Mouse (Mus musculus): ENCODE data around the gene Ghrh. TPM values are rescaled to one million over a fixed set of nuclear protein-coding genes. Genes with fewer than 3 reads are reported as not detected.

Gene Ghrh
- polyA plus RNA-seq, 1 experiment from 2014 or later = not detected

DNA sequence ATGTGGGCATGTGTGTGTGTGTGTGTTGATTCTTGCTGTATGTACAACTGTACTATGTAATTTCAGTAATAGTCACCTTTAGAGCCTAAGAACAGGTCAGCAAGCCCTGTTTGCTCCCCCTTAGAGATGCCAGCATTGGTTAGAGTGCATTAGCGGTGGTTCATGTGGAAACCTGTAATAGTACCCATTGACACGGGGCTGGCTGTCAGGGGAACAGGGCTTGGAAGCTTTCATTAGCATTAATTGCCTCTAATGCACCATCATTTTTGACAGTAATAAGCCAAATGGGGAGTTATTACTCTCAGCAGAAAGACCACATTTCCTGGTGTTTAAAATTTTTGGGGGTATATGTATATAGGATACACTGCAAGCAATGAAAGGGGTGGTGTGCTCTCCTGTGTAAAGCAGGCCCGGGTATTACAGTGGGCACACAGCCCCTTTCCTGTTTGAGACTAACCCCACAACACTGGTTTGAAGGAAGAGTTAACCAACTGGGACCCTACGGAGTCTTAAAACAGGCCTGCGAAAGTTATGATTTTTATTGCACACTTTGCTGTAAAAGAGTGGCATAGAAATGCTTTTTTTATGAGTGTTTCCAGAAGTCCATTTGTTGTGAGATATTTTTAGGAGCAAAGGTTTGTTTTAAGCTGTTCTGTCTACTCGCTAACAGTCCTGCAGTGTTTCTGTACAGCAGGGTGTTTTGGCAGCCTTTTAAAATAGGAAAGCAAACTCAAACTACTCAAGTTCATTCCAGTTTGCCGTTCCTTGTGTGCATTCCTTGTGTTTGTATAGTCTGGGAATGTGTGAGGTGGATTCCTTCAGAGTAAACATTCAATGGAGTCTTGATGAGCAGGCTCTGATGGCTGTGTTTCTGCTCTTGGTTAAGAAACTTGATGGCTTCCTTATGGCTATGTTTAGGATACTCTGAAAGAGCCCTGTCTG is 40.9 kb downstream of the Ghrh start:
- H3K9ac ChIP-seq (ENCODE audit: low read length) = no peak overlapping the region
- peaks cover 27% of the 10 kb centered on the region for H3K36me3 ChIP-seq (ENCODE audit: control insufficient read depth, insufficient read depth)
- H3K9me3 ChIP-seq (replicated peaks; ENCODE audit: control insufficient read depth, low read length) = no peaks in the 10 kb centered on the region
- ATAC-seq (replicated peaks; ENCODE audit: extremely low read depth, insufficient read depth, low FRiP score) = no peak
- no peak overlapping the region for H3K4me2 ChIP-seq (ENCODE audit: low read depth, low read length)
- H3K4me3 ChIP-seq (ENCODE audit: low read length) = no peak overlapping the region
- H3K27me3 ChIP-seq (ENCODE audit: control insufficient read depth, insufficient read depth, low read length) = no peaks in the 10 kb centered on the region
- no peaks in the 10 kb centered on the region; the same call in 1 of the 2 replicates for H3K4me1 ChIP-seq (ENCODE audit: control insufficient read depth, insufficient read depth, low read length)
- WGBS = 76% methylated on average over 7 of the region's 7 CpGs
- H3K27ac ChIP-seq (ENCODE audit: low read length) = 0 out of 2 replicates have a peak overlapping the region, but pooled peaks have one; percentile 8

DNA sequence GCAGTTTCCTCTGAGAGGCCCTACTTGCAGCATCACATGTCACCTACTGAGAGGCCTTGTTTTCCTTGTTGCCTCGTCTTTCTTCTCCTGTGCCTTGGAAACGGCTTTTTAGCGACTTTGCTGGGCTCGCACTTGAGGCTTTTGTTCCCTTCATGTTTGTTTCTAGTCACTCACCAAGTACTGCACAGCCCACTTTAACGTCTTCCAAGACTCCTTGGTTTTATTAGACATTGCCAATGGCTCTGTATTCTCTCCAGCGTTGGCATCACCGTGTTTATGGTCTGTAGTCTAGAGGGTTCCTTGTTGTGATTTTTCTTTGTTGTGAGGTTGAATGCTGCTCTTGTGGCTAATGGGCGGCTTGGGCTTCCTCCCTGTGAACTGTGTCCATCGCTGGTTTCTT is 44.2 kb downstream of the Ghrh start:
- Histone ChIP-seq H3K27ac (ENCODE audit: low read length) (no peak overlapping the region), H3K9ac (ENCODE audit: low read length) (no peak overlapping the region), H3K36me3 (ENCODE audit: control insufficient read depth, insufficient read depth) (peaks cover 49% of the 10 kb centered on the region), H3K27me3 (ENCODE audit: control insufficient read depth, insufficient read depth, low read length) (no peaks in the 10 kb centered on the region), H3K4me2 (ENCODE audit: low read depth, low read length) (no peak overlapping the region), H3K9me3 (replicated peaks; ENCODE audit: control insufficient read depth, low read length) (no peaks in the 10 kb centered on the region), H3K4me1 (ENCODE audit: control insufficient read depth, insufficient read depth, low read length) (no peaks in the 10 kb centered on the region), H3K4me3 (ENCODE audit: low read length) (no peak overlapping the region)
- no peak for ATAC-seq (replicated peaks; ENCODE audit: extremely low read depth, insufficient read depth, low FRiP score)
- 80% methylated on average over 9 of the region's 9 CpGs for WGBS

DNA sequence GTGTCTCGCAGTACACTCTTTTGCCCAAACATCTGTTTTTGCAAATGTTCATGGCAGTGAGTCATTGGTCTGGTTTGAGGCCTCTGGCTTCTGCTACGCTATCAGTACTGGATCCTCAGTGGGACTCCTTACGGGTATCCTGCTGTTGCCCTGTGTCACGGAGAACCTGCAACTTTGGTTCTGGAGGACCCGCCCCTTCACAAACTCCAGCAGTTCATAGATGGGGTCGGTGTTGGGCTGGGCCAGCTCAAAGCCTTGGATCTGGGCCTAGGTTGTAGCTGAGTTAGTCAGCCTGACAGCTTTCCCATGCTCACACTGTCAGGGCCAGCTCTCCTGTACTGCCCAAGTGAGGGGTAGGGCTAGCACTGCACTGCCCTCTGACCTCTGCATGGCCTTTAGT is 47.3 kb downstream of the Ghrh start:
- Histone ChIP-seq H3K36me3 (ENCODE audit: control insufficient read depth, insufficient read depth) (peaks cover 67% of the 10 kb centered on the region), H3K9me3 (replicated peaks; ENCODE audit: control insufficient read depth, low read length) (no peaks in the 10 kb centered on the region), H3K9ac (ENCODE audit: low read length) (no peak overlapping the region), H3K4me1 (ENCODE audit: control insufficient read depth, insufficient read depth, low read length) (no peaks in the 10 kb centered on the region), H3K27me3 (ENCODE audit: control insufficient read depth, insufficient read depth, low read length) (no peaks in the 10 kb centered on the region), H3K4me3 (ENCODE audit: low read length) (no peak overlapping the region), H3K27ac (ENCODE audit: low read length) (no peak overlapping the region), H3K4me2 (ENCODE audit: low read depth, low read length) (no peak overlapping the region)
- 84% methylated on average over 6 of the region's 6 CpGs for WGBS
- ATAC-seq (replicated peaks; ENCODE audit: extremely low read depth, insufficient read depth, low FRiP score) = no peak

DNA sequence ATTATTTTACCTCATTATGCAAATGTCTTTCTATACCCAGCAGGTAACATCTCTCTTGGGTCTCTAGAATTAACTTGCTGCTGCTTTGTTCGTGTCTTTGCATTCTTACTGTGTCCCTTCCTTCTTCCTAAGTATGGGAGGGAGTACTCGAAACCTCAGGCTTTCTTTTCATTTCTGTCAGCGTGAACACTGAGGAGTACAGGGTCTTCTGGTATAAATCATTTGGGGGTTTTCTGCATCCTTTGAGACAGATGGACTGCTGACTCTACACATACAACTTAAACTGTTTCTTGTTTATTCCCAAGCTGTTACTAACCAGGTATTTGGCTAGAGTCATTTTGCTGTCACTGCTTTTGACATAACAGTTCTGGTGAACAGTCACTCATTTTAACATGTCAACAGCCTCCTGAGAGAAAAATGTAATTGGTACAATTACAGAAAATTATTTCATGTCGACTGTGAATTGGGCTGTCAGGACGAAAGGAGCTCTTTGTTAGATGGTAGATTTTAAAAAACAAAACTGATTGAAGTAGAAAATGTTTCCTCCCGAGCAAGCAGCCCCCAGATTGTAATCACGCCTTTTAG is 51.1 kb downstream of the Ghrh start:
- Histone ChIP-seq H3K4me3 (ENCODE audit: low read length) (no peak overlapping the region), H3K9ac (ENCODE audit: low read length) (no peak overlapping the region), H3K4me1 (ENCODE audit: control insufficient read depth, insufficient read depth, low read length) (no peaks in the 10 kb centered on the region), H3K27me3 (ENCODE audit: control insufficient read depth, insufficient read depth, low read length) (no peaks in the 10 kb centered on the region), H3K4me2 (ENCODE audit: low read depth, low read length) (no peak overlapping the region), H3K9me3 (replicated peaks; ENCODE audit: control insufficient read depth, low read length) (no peaks in the 10 kb centered on the region), H3K27ac (ENCODE audit: low read length) (no peak overlapping the region), H3K36me3 (ENCODE audit: control insufficient read depth, insufficient read depth) (peaks cover 62% of the 10 kb centered on the region)
- no peak for ATAC-seq (replicated peaks; ENCODE audit: extremely low read depth, insufficient read depth, low FRiP score)
- WGBS = 84% methylated on average over 7 of the region's 7 CpGs

DNA sequence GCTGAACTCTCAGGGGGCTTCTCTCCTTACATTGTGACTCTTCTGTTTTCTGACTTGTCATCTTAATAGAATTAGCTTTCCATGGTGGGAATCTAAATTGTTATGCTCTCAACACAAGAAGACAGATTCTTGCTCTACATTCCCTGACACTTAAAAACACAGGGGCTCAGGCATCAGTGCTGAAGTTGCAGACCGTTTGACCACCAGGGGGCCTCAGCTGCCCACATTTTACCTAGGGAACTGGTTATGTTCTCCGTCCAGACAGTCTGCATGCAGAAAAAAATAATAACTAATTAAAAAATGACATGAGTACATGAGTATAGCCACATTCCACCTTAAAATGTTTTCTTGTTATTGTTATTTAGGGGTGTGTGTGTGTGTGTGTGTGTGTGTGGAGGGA is 55.2 kb downstream of the Ghrh start:
- whole genome bisulfite sequencing = 20% methylated on average over 2 of the region's 2 CpGs
- H3K9me3 ChIP-seq (replicated peaks; ENCODE audit: control insufficient read depth, low read length) = no peaks in the 10 kb centered on the region
- H3K4me2 ChIP-seq (ENCODE audit: low read depth, low read length) = no peak overlapping the region
- H3K27me3 ChIP-seq (ENCODE audit: control insufficient read depth, insufficient read depth, low read length) = no peaks in the 10 kb centered on the region
- H3K36me3 ChIP-seq (ENCODE audit: control insufficient read depth, insufficient read depth) = peaks cover 37% of the 10 kb centered on the region
- ATAC-seq (replicated peaks; ENCODE audit: extremely low read depth, insufficient read depth, low FRiP score) = no peak
- H3K9ac ChIP-seq (ENCODE audit: low read length) = no peak overlapping the region
- no peak overlapping the region for H3K4me3 ChIP-seq (ENCODE audit: low read length)
- H3K4me1 ChIP-seq (ENCODE audit: control insufficient read depth, insufficient read depth, low read length) = no peaks in the 10 kb centered on the region
- no peak overlapping the region for H3K27ac ChIP-seq (ENCODE audit: low read length)

DNA sequence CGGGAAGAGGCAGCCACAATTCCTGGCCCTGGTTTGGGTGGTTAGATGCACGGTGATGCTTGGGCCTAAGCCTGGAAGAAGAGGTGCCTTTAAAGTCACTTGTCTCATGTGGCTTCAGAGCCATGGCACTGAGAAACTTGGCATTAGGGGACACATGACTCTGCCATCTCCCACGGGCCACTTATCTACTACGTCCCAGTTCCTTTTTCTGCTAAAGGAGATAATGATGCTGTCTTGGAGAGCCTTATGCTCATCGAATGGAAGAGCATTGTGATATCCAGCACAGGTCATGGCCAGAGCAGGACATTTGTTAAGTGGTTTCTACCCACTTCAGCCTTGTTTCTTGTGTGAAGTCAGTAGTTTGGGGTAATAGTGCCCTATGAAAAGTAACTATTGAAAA is 58.3 kb downstream of the Ghrh start:
- WGBS = 76% methylated on average over 5 of the region's 5 CpGs
- H3K9me3 ChIP-seq (replicated peaks; ENCODE audit: control insufficient read depth, low read length) = no peaks in the 10 kb centered on the region
- no peak for ATAC-seq (replicated peaks; ENCODE audit: extremely low read depth, insufficient read depth, low FRiP score)
- peaks cover 19% of the 10 kb centered on the region for H3K36me3 ChIP-seq (ENCODE audit: control insufficient read depth, insufficient read depth)
- H3K4me3 ChIP-seq (ENCODE audit: low read length) = no peak overlapping the region
- H3K27ac ChIP-seq (ENCODE audit: low read length) = no peak overlapping the region
- H3K4me2 ChIP-seq (ENCODE audit: low read depth, low read length) = no peak overlapping the region
- no peaks in the 10 kb centered on the region for H3K4me1 ChIP-seq (ENCODE audit: control insufficient read depth, insufficient read depth, low read length)
- H3K27me3 ChIP-seq (ENCODE audit: control insufficient read depth, insufficient read depth, low read length) = no peaks in the 10 kb centered on the region
- H3K9ac ChIP-seq (ENCODE audit: low read length) = no peak overlapping the region

DNA sequence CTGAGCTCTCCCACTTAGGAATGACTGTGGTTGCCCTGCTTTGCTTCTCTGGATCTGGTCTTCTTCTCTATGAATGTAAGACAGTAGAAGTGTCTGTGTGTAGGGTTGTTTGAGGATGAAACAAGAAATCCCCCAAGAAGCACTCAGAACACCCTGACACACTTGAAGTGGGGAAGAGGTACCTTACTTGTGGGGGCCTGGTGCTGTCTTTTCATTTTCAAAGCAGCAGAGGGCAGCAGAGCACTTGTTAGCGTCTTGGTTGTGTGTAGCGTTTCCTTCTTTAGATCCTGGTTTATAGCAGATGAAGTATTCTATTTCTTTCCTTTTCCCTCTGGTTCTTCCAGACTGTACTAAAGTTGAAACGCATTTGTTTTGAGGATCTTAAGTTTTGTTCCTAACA is 59.8 kb downstream of the Ghrh start:
- no peak overlapping the region for H3K27ac ChIP-seq (ENCODE audit: low read length)
- H3K4me1 ChIP-seq (ENCODE audit: control insufficient read depth, insufficient read depth, low read length) = no peaks in the 10 kb centered on the region
- H3K27me3 ChIP-seq (ENCODE audit: control insufficient read depth, insufficient read depth, low read length) = no peaks in the 10 kb centered on the region
- no peak; the same call in 1 of the 2 replicates for ATAC-seq (replicated peaks; ENCODE audit: extremely low read depth, insufficient read depth, low FRiP score)
- no peaks in the 10 kb centered on the region for H3K9me3 ChIP-seq (replicated peaks; ENCODE audit: control insufficient read depth, low read length)
- H3K4me2 ChIP-seq (ENCODE audit: low read depth, low read length) = no peak overlapping the region
- H3K9ac ChIP-seq (ENCODE audit: low read length) = no peak overlapping the region
- WGBS = 14% methylated on average over 3 of the region's 3 CpGs
- peaks cover 21% of the 10 kb centered on the region for H3K36me3 ChIP-seq (ENCODE audit: control insufficient read depth, insufficient read depth)
- no peak overlapping the region for H3K4me3 ChIP-seq (ENCODE audit: low read length)

DNA sequence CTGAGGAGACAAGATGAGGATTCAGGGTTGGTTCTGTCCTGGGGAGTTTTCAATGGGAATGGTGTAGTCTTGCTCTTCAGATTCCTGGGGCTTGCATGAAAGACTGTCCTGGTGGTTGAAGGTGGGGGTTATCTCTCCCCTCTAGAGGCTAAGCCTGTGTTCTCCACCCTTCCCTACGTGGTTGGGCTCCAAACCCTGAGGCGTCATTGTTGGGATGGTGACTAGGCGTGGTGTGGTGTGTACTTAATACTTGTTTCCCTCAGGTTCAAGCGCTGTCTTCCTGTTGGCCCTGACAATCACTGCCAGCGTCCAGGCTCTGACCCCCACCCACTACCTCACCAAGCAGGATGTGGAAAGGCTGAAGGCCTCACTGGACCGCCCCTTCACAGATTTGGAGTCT is 64.0 kb downstream of the Ghrh start:
- Histone ChIP-seq H3K27ac (ENCODE audit: low read length) (no peak overlapping the region), H3K27me3 (ENCODE audit: control insufficient read depth, insufficient read depth, low read length) (no peaks in the 10 kb centered on the region), H3K4me1 (ENCODE audit: control insufficient read depth, insufficient read depth, low read length) (peaks cover 14% of the 10 kb centered on the region), H3K36me3 (ENCODE audit: control insufficient read depth, insufficient read depth) (peaks cover 14% of the 10 kb centered on the region), H3K4me3 (ENCODE audit: low read length) (no peak overlapping the region), H3K4me2 (ENCODE audit: low read depth, low read length) (no peak overlapping the region), H3K9me3 (replicated peaks; ENCODE audit: control insufficient read depth, low read length) (no peaks in the 10 kb centered on the region), H3K9ac (ENCODE audit: low read length) (no peak overlapping the region)
- WGBS = 85% methylated on average over 6 of the region's 6 CpGs
- no peak for ATAC-seq (replicated peaks; ENCODE audit: extremely low read depth, insufficient read depth, low FRiP score)

Measured in heart, embryonic 16.5 days (tissue).